Mouse (Mus musculus) liver, adult 10 weeks (tissue): ENCODE measurements around the gene Igfbp3. TPM values are rescaled to one million over a fixed set of nuclear protein-coding genes. Genes with fewer than 3 reads are reported as not detected.

ENCODE experiments used
- polyA plus RNA-seq: library from polyadenylated mRNA; stranded (reverse); fragments of 350-450 nt; fragmentation: Illumina TruSeq; extraction: RNeasy Lipid Tissue Mini Kit (QIAGEN cat#74804); gene quantifications from one replicate; pipeline ENCODE4 v1.2.3, GENCODE M21; 2014; ENCODE audit warnings: low read depth, low replicate concordance

Gene Igfbp3
- polyA plus RNA-seq: 13.4 TPM

GRCm38 (mm10) chr11:7213501-7214341, at the start of gene Igfbp3:
TSS of gene Igfbp3 (minus strand) at chr11:7213923.

DNA sequence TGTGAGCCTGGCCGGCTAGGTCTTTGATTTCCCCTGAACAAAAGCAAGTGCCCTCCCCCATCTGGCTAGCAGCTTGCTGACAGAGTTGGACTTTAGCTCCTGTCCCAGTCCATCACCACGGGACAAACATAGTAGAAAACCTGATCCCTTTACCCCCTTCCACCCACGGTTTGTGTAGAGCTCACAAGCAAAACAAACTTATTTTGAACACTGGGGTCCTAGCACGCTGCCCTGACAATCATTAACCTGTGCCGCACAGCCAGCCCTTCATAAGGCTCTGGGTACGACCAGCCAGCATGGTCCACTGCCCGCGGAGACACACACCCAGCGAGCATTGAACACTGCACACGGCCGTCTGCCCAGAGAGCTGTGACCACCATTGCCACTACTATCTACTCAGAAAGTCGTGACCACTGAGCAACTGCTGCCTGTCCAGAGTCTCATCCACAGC, 16.2 kb downstream of the Igfbp3 start, which contains the start of gene Igfbp1:
Gene Igfbp1, plus strand, starts transcription at position 292 of the 451 bp plus-strand sequence.

DNA sequence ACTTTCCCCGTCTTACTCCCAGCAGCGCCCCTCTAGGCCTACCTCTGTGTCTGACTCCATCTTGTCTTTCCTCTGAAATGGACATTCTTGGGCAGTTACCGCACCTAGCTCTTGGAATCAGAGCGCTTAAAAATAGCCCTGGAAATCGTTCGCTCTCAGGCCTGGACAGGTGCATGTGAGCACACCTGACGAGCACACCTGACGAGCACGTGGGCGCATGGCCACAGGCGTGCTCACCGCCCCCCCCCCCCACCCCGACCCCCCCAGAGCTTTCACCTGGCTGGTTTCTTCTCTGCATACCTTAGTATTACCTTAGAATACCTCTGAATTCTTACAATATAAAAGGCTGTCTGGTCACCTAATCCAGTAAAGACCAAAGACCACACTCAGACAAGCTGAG, 25.3 kb downstream of the Igfbp3 start, which contains the start of gene Gm11985:
Gene Gm11985, minus strand, starts transcription at position 101 of the 400 bp plus-strand sequence.

Other genes starting within 250 kb of the Igfbp3 start
- not detected for gene Adcy1, start 150.4 kb downstream of the Igfbp3 start, polyA plus RNA-seq
- not detected for gene Gm11985, start 25.4 kb downstream of the Igfbp3 start, polyA plus RNA-seq
- gene Igfbp1, start 16.1 kb downstream of the Igfbp3 start, polyA plus RNA-seq: 156 TPM